Comparison of ENCODE assay signal across 8 mouse cellular contexts in the genomic region with DNA sequence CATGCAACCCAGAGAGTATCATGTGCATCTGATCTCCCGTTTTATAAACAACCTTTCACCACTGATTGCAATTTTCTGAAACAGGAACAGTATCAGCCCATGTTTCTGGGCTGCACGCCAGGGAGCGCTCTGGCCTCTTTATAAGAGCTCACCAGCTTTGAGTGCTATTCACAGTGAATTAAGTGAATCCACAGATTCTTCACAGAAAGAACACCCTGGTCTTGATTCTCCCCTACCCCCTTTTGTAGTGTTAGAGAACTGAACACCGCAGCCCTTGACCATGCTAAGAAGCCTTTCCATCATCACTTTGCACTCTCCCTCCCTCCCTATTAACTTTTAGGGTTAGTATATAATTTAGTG. TPM values are rescaled to one million over a fixed set of nuclear protein-coding genes. Genes with fewer than 3 reads are reported as not detected.
DNase-seq lines count a peak whose midpoint lies in the region; ATAC-seq and TF ChIP-seq lines count a peak whose summit lies in the region.

No protein-coding gene starts in this region.

- no peaks in the 10 kb centered on the region for H3K79me2 ChIP-seq in liver, adult 2 months (ENCODE audit: control insufficient read depth, insufficient read depth, low read length)

- no peak overlapping the region for H3K9ac ChIP-seq in heart, embryonic 13.5 days
- no peak overlapping the region for H3K9ac ChIP-seq in kidney, embryonic 15.5 days
- no peak overlapping the region for H3K9ac ChIP-seq in liver, adult 2 months (ENCODE audit: low read depth, low read length)
- H3K9ac ChIP-seq in neural tube, embryonic 12.5 days: no peak overlapping the region

- TF ChIP-seq CTCF in liver, adult 2 months (IDR thresholded peaks at IDR 0.05; ENCODE audit: low read depth, low read length): peak; percentile 45

- no peak for ATAC-seq in heart, embryonic 13.5 days (ENCODE audit: extremely low read depth, insufficient number of reproducible peaks, low FRiP score, low TSS enrichment)
- ATAC-seq in kidney, embryonic 15.5 days (replicated peaks; ENCODE audit: low FRiP score): peak; percentile 83
- peak; percentile 69 for ATAC-seq in neural tube, embryonic 12.5 days (ENCODE audit: low FRiP score, low read depth)

- 19% methylated on average over 4 of the region's 4 CpGs for WGBS in heart, embryonic 13.5 days
- 55% methylated on average over 4 of the region's 4 CpGs for WGBS in kidney, embryonic 15.5 days
- WGBS in liver, adult 2 months: 34% methylated on average over 4 of the region's 4 CpGs
- 39% methylated on average over 4 of the region's 4 CpGs for WGBS in neural tube, embryonic 12.5 days

- peak; percentile 67 for DNase-seq in gastrocnemius, adult 18-20 months (ENCODE audit: low spot score)
- no peak for DNase-seq in gastrocnemius, postnatal 25 days
- peak; percentile 44 to 58 for DNase-seq in cerebellum, postnatal 36 days
- peak; percentile 70 for DNase-seq in liver, adult 2 months (ENCODE audit: extremely low read depth, low read depth, low spot score)
- DNase-seq in urinary bladder, postnatal 25 days (ENCODE audit: low spot score): peak; percentile 52

- TF ChIP-seq POLR2A in liver, adult 2 months (IDR thresholded peaks at IDR 0.05; ENCODE audit: extremely low read depth, insufficient read depth, low read length): no peak

- H3K27me3 ChIP-seq in heart, embryonic 13.5 days (replicated peaks): no peaks in the 10 kb centered on the region
- no peaks in the 10 kb centered on the region for H3K27me3 ChIP-seq in kidney, embryonic 15.5 days
- no peaks in the 10 kb centered on the region for H3K27me3 ChIP-seq in liver, adult 2 months (ENCODE audit: control insufficient read depth, insufficient read depth, low read length)
- no peaks in the 10 kb centered on the region for H3K27me3 ChIP-seq in neural tube, embryonic 12.5 days (replicated peaks)

- H3K9me3 ChIP-seq in heart, embryonic 13.5 days: no peaks in the 10 kb centered on the region
- no peaks in the 10 kb centered on the region for H3K9me3 ChIP-seq in kidney, embryonic 15.5 days (replicated peaks)
- no peaks in the 10 kb centered on the region for H3K9me3 ChIP-seq in neural tube, embryonic 12.5 days

- no peaks in the 10 kb centered on the region for H3K36me3 ChIP-seq in heart, embryonic 13.5 days
- H3K36me3 ChIP-seq in kidney, embryonic 15.5 days: no peaks in the 10 kb centered on the region
- no peaks in the 10 kb centered on the region for H3K36me3 ChIP-seq in liver, adult 2 months (ENCODE audit: control insufficient read depth, insufficient read depth, low read length)
- no peaks in the 10 kb centered on the region for H3K36me3 ChIP-seq in neural tube, embryonic 12.5 days

- H3K4me2 ChIP-seq in heart, embryonic 13.5 days: peak overlapping the region; percentile 81
- H3K4me2 ChIP-seq in kidney, embryonic 15.5 days: peak overlapping the region; percentile 72
- H3K4me2 ChIP-seq in neural tube, embryonic 12.5 days (replicated peaks): peak overlapping the region; percentile 59

- H3K4me3 ChIP-seq in heart, embryonic 13.5 days: peak overlapping the region; percentile 55
- peak overlapping the region; percentile 49 for H3K4me3 ChIP-seq in kidney, embryonic 15.5 days (replicated peaks)
- no peak overlapping the region for H3K4me3 ChIP-seq in liver, adult 2 months (ENCODE audit: insufficient read depth, low read depth, low read length)
- no peak overlapping the region for H3K4me3 ChIP-seq in neural tube, embryonic 12.5 days

- H3K27ac ChIP-seq in heart, embryonic 13.5 days (replicated peaks): peak overlapping the region; percentile 0; the same call in 1 of the 2 replicates
- H3K27ac ChIP-seq in kidney, embryonic 15.5 days: peak overlapping the region; percentile 75
- H3K27ac ChIP-seq in liver, adult 2 months (replicated peaks; ENCODE audit: insufficient read depth, low read depth, low read length): peak overlapping the region; percentile 64
- no peak overlapping the region for H3K27ac ChIP-seq in neural tube, embryonic 12.5 days

- H3K4me1 ChIP-seq in heart, embryonic 13.5 days: peaks cover 14% of the 10 kb centered on the region
- H3K4me1 ChIP-seq in kidney, embryonic 15.5 days: peaks cover 3% of the 10 kb centered on the region; the same call in 1 of the 2 replicates
- H3K4me1 ChIP-seq in liver, adult 2 months (ENCODE audit: control insufficient read depth, insufficient read depth, low read length): no peaks in the 10 kb centered on the region
- no peaks in the 10 kb centered on the region; the same call in 1 of the 2 replicates for H3K4me1 ChIP-seq in neural tube, embryonic 12.5 days

RNA-seq across cellular contexts. Expression of a gene that starts 0.4 kb away (rescaled TPM):
- total RNA-seq in gastrocnemius, adult 18-20 months (2021): under 1 TPM; 0.69 to 0.80 TPM
- under 1 TPM; 0.38 to 0.74 TPM for total RNA-seq in gastrocnemius, postnatal 25 days (2021)
- polyA plus RNA-seq in heart, embryonic 13.5 days (2015; fragmentation: Nextera tagmentation; extraction: Ambion mirVana): 0.63 and 1.0 TPM in 2 replicates
- polyA plus RNA-seq in kidney, embryonic 15.5 days (2015; fragmentation: Nextera tagmentation; extraction: Ambion mirVana): 3.0 and 3.5 TPM in 2 replicates
- total RNA-seq in liver, adult 2 months (2014; rRNA removed): 8.4 and 9.1 TPM in 2 replicates
- 3.5 and 6.0 TPM in 2 replicates for polyA plus RNA-seq in liver, adult 2 months (2012; rRNA removed)
- polyA plus RNA-seq in neural tube, embryonic 12.5 days (2016; fragmentation: Nextera tagmentation; extraction: Ambion mirVana): 1.8 and 2.1 TPM in 2 replicates

RNA-seq across cellular contexts. Expression of a gene that starts 38.3 kb away (rescaled TPM):
- 1 to 10 TPM; 1.3 TPM for total RNA-seq in gastrocnemius, adult 18-20 months (2021)
- total RNA-seq in gastrocnemius, postnatal 25 days (2021): 1 to 10 TPM; 1.7 to 1.8 TPM
- polyA plus RNA-seq in heart, embryonic 13.5 days (2015; fragmentation: Nextera tagmentation; extraction: Ambion mirVana): 4.1 and 4.4 TPM in 2 replicates
- polyA plus RNA-seq in kidney, embryonic 15.5 days (2015; fragmentation: Nextera tagmentation; extraction: Ambion mirVana): 12.6 and 13.4 TPM in 2 replicates
- 34.4 and 56.9 TPM in 2 replicates for total RNA-seq in liver, adult 2 months (2014; rRNA removed)
- 13.5 and 14.0 TPM in 2 replicates for polyA plus RNA-seq in liver, adult 2 months (2012; rRNA removed)
- polyA plus RNA-seq in neural tube, embryonic 12.5 days (2016; fragmentation: Nextera tagmentation; extraction: Ambion mirVana): 6.6 and 6.7 TPM in 2 replicates

Comparison
In these comparisons a context has a peak if more than half of its experiments do, and no peak if none do; other contexts are left out.
1. H3K4me3 ChIP-seq: peak in heart, embryonic 13.5 days (single experiment) and kidney, embryonic 15.5 days (single experiment); none in liver, adult 2 months (single experiment) and neural tube, embryonic 12.5 days (single experiment).
2. Peak in every context shown above with its lines, with median percentiles within 50 percentile points of each other: H3K4me2 ChIP-seq.